Mouse (Mus musculus) bone marrow macrophage, adult 2 months (primary cell): ENCODE measurements around the gene Nudcd3.

Experiments
- CTCF ChIP-seq: IDR thresholded peaks from 2 replicates; pipeline ENCODE4 v1.5.1; 2012; ENCODE audit warnings: low read depth, mild to moderate bottlenecking, low read length, moderate library complexity
- POLR2A ChIP-seq: IDR thresholded peaks from 2 replicates; pipeline ENCODE4 v1.6.1; 2012; ENCODE audit warnings: mild to moderate bottlenecking, low read depth, low read length, borderline replicate concordance

DNA sequence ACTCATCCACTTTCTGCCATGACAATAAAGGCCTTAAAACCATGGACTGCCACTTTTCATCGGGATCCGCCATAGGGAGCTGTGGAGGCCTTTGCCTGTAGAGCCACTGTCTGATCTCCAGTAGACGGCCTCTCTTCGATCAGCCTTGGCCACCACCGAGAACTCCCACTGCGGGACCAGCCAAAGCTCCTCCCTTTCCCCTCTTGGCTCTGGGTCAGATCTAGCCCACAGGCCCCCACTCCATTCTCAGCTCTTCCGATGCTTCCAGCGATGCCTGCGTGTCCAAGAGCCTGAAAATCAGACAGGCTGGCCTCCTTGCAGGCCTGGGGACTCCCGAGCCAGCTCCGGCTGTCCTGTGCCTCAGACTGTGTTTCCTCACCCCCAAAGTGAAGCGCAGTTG, 33.9 kb downstream of the Nudcd3 start:
- no peak for TF ChIP-seq CTCF
- no peak for TF ChIP-seq POLR2A
